Mouse (Mus musculus) E14TG2a.4 (cell line): ENCODE results near the gene Clcn3.

Experiments used
- CTCF ChIP-seq: conservative IDR thresholded peaks from 2 replicates; pipeline ENCODE4 v1.5.1; 2014; ENCODE audit warnings: low read length
- NANOG ChIP-seq: IDR thresholded peaks from 2 replicates; pipeline ENCODE4 v1.6.1; 2014; ENCODE audit warnings: borderline replicate concordance, low read length, mixed read lengths
- POU5F1 ChIP-seq: IDR thresholded peaks from 2 replicates; pipeline ENCODE4 v1.6.1; 2014; ENCODE audit warnings: low read length, borderline replicate concordance

GRCm38 (mm10) chr8:60912081-60912480 lies 71.0 kb downstream of the Clcn3 start:
- no peak for TF ChIP-seq CTCF
- TF ChIP-seq NANOG: no peak
- no peak for TF ChIP-seq POU5F1
